Mouse (Mus musculus): ENCODE measurements around the gene Ereg.

Ereg gene

GRCm38 (mm10) chr5:91111019-91111418, 36.6 kb downstream of the Ereg start:
- DNase-seq, result peak; percentile 64 to 75

- no peak for DNase-seq
Measured at GRCm38 (mm10) chr5:91113967-91114366, 39.5 kb downstream of the Ereg start.

- DNase-seq, result peak; percentile 54 to 62
Measured at GRCm38 (mm10) chr5:91114574-91114973, 40.2 kb downstream of the Ereg start.

GRCm38 (mm10) chr5:91118618-91119017, 44.2 kb downstream of the Ereg start:
- no peak for DNase-seq

GRCm38 (mm10) chr5:91123404-91123803, 49.0 kb downstream of the Ereg start:
- DNase-seq, result no peak

GRCm38 (mm10) chr5:91124140-91124539, 49.7 kb downstream of the Ereg start:
- no peak for DNase-seq

- no peak for DNase-seq
Measured at GRCm38 (mm10) chr5:91126623-91127022, 52.2 kb downstream of the Ereg start.

- no peak for DNase-seq
Measured at GRCm38 (mm10) chr5:91134961-91135360, 60.5 kb downstream of the Ereg start.

- DNase-seq, result no peak
Measured at GRCm38 (mm10) chr5:91138970-91139369, 64.5 kb downstream of the Ereg start.

- DNase-seq, result peak; percentile 63 to 74
Measured at GRCm38 (mm10) chr5:91139446-91139873, 65.0 kb downstream of the Ereg start, which contains the start of gene Areg. Gene Areg (plus strand): TSS chr5:91139599.

GRCm38 (mm10) chr5:91140896-91141448, 66.5 kb downstream of the Ereg start:
- DNase-seq, result no peak
